Mouse (Mus musculus) heart, adult 11 months (tissue): ENCODE measurements around the gene Cx3cl1.
A peak's percentile ranks its signal among the peaks of the same experiment; 100 is the strongest.

Experiments
- DNase-seq: peaks from one replicate; pipeline ENCODE4 v3.0.0; 2022

Cx3cl1 gene

DNA sequence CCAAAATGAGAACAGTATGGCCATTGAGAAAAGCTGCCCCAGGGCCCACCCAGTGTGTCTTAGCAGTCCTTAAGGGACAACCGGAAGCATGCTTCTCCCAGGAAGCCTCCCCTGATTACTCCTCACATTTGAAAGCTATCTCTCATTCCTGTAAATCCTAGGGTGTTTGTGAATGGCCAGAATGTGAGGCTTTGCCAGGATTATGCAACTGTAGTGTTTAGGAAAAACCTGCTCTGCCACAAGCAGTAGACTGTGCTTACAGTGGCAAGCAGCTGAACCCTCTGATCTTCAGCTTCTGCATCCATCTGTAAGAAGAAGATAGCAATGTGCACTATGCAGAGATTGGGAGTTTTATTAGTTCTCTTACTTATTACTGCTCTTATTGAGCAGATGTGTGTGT is 2.8 kb downstream of the Cx3cl1 start:
- DNase-seq, result peak; percentile 68

GRCm38 (mm10) chr8:94776346-94776745 is 4.5 kb downstream of the Cx3cl1 start:
- peak; percentile 62 for DNase-seq

GRCm38 (mm10) chr8:94778036-94778435 is 6.2 kb downstream of the Cx3cl1 start:
- DNase-seq, result peak; percentile 91

GRCm38 (mm10) chr8:94778473-94778872 is 6.7 kb downstream of the Cx3cl1 start:
- peak; percentile 97 for DNase-seq

DNA sequence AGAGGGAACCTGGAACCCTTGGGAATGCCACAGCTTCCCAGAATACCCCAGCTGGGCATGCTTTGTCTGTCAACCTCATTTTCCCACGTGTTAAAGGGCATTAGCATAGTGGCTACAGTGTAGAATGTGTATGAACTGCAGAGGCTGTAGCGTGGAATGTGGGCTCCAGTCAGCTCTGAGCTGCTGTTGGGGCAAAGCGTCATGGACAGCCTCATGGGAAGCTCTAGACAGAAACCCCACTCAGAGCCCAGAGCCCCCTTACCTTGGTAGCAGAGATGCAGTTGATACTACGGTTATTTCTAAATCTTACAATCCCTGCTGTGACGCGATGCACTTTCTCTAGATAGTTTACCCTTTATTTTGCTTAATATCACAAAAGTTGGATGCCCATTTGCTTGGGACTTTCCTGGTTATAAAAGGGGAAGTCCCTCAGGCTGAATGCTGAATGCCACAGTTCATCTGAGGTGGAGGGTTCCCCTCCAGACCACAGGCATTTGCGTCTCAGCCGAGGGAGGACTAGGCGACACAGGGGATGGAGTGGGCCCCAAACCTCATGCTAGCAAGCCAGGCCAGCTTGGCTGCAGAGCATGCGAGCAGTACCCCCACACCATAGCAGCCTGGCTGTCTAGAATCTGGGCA is 7.2 kb downstream of the Cx3cl1 start:
- no peak for DNase-seq

- peak; percentile 85 for DNase-seq
These were observed 7.9 kb downstream of the Cx3cl1 start for GRCm38 (mm10) chr8:94779534-94780294.

GRCm38 (mm10) chr8:94780491-94781154 is 8.8 kb downstream of the Cx3cl1 start:
- DNase-seq, result peak; percentile 92

GRCm38 (mm10) chr8:94781155-94781837 is 9.5 kb downstream of the Cx3cl1 start:
- no peak for DNase-seq

DNA sequence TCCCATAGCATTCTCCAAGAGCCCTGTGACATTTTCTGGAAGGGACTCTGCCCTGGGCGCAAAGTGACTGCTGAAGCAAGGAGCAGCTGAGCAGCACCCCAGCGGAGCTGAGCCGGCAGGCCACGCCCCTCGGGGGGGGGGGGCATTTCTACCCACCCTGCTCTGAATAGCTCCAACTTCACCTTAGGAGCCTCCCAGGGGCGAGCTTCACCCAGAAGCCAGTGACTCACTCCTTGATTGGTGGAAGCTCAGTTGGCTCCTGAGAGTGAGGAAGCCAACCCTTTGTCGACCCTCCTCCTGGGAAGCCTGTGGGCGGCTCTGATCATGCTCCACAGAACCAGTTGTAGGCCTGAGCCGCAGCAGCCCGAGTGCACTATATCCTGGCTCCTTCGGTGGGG is 10.0 kb downstream of the Cx3cl1 start:
- peak; percentile 95 for DNase-seq

GRCm38 (mm10) chr8:94783890-94784289 is 12.1 kb downstream of the Cx3cl1 start:
- DNase-seq, result no peak

DNA sequence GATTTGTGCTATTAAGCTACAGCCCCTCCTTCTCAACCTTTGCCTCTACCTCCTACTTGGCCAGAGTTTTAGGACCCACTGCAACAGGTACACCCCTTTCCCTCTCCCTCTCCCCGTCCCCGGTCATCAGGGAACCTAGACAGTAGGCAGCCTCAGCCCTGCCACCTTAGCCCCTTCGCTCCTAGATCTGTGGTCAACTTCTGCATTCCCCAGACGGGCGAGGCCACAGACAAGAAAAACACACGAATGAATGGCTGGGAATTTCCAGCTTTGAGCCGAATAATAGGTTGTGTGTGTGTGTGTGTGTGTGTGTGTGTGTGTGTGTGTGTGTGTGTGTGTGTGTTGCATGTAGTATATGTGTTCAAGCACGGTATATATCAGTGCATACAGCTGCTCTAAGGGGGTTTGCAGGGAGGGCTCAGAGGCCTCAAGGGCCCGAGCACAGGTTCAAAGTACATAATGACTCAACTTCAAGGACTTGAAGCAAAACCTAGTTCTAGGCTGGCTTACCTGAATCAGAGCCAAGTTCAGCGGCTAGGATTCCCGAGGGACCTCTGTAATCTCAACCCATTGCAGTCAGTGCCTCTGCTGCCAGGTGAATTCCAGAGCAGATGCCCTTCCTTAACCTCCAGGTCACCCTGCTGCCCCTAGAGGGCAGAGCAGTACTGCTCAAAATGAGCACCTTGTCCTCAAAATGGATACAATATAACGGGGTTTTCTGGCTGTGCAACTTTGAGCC is 13.6 kb downstream of the Cx3cl1 start:
- DNase-seq, result peak; percentile 97

- DNase-seq, result no peak
These were observed 14.3 kb downstream of the Cx3cl1 start for GRCm38 (mm10) chr8:94785995-94786595.

DNA sequence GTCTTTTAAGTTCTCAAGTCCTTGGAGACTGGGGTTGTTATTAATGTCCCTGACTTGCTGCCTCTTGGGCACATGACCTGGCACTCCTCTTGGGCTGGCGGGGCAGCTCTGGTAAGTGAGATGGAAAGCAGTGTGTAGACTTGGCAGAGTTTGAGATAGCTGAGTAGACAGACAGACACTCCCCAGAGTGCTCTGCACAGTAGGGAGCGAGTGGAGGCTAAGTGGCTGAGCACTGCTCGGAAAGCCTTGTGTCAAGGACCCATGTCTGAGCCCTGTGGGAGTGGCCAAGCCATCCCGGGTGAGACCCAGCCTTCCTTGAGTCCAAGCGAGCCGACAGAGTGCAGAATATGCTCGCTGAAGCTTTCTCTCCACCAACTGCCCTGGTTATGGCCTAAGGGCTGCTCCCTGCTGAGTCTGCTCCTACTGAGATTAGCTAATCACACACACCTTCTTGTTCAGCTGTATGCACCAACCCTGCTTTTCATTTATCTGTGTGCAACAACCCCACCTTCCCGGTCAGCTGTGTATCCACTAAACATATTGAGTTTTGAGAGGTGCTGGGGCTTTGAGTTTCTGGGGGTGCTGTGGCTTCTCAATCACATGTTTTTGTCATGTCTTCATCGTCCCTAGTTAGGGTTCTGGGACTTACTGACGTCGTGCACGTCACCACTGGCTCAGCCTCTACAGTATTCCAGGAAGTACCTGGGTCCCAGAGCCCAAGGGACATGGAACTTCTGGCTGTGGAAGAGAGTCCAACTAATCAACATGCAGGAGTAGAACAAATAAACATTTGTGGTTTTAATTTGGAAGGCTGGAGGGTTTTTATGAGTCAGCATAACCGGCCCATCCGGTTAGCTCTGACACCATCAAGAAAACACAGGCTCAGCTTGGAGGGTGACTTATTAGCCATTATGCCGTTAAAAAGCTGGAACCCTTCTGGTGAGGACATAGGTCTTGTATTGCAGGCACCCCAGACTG is 16.0 kb downstream of the Cx3cl1 start:
- peak; percentile 97 for DNase-seq

DNA sequence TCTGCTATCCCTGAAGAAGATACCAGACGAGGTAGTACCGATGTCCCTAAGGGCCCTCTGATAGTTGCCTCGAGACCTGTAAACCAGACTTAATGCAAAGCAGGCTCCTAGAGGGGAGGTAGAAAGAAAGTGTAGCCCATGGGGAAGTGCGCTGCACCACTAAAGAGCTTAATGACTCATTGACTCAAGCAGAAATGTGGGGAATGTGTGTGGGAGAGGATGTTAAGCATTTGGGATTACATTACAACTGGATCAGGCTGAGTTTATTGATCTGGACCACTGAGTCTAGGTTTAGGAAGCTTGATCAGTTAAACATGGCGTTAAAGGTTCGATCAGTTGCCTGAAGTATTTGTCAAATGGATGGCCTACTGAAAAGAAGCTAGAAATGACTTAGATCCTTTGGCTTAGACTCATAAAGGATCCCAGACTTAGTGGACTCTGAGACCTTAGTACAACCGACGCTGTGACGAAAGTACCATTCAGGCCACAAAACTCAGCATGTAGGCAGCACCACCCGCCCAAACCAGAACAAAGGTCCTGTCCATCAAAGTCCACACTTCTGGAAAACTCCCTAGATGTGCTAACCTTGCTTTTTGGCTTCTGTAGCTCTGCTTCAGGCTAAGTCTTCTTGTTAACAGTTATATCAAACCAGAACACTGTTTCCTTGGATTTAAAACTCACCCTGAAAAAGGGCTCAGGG is 17.6 kb downstream of the Cx3cl1 start:
- DNase-seq, result no peak

GRCm38 (mm10) chr8:94794368-94794767 is 22.6 kb downstream of the Cx3cl1 start:
- no peak for DNase-seq

- no peak for DNase-seq
These were observed 23.0 kb downstream of the Cx3cl1 start for GRCm38 (mm10) chr8:94794782-94795181.

DNA sequence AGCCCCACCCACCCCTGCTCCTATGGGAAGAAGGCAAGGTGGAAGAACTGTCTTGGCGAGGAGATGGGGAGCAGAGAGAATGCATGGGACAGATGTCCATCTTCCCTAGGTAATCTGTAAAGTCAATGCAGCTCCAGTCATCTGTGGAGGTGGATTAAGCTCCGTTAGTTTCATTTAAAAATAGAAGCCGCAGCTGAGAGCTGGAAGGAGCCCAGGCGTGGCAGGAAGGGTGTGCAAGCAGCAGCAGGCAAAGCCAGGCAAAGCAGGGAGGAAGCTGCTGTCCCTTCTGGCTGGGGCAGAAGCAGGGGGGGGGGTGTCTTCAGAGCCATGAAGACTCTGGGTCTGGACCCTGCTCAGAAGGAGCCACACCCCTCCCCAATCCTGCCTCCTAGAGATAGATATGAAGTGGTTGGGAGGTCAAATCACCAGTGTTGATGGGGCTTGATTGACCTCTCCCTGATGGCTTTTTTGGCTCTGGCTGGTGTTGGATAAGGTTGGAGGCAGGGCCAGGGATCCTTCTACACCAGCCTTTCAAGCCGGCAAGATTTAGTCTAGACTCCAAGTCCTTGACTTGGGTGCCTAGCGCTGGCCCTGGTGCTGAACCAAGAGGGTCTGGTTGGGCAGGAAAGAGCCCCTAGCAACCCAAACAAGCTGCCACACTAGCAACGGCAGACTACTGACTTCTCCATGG is 28.6 kb downstream of the Cx3cl1 start:
- no peak for DNase-seq

- peak; percentile 94 for DNase-seq
These were observed 29.7 kb downstream of the Cx3cl1 start for GRCm38 (mm10) chr8:94801293-94802095.

DNA sequence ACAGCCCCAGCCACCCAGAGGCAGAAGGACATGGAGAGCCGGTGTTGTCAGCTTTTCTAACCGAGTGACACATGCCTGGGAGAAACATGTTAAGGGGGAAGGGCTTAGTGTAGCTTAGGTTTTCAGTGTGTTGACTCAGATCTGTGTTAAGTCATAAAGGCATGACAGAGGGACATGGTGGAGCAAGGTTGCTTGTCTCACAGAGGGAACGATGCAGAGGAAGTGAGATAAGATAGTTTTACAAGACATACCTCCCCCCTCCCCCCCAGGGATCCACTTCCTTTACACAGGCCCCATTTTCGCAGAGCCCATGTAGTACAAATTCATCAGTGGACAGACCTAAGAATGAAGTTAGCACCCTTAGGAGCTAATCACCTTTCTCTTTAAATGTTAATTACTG is 30.6 kb downstream of the Cx3cl1 start:
- DNase-seq, result no peak
